Mouse (Mus musculus) testis, adult 2 months (tissue): ENCODE results near the gene Adamts12.

Experiments
- CTCF ChIP-seq: fragments of 200-500 bp; IDR thresholded peaks from 2 replicates; pipeline ENCODE4 v1.5.1; 2012; ENCODE audit warnings: low read depth, mild to moderate bottlenecking, inconsistent platforms, low read length, moderate library complexity; ENCODE audit not compliant: control insufficient read depth, insufficient read depth, insufficient replicate concordance
- POLR2A ChIP-seq: fragments of 200-500 bp; IDR thresholded peaks from 2 replicates; pipeline ENCODE4 v1.6.1; 2012; ENCODE audit warnings: low read depth, mild to moderate bottlenecking, inconsistent platforms, low read length, moderate library complexity; ENCODE audit not compliant: control insufficient read depth

DNA sequence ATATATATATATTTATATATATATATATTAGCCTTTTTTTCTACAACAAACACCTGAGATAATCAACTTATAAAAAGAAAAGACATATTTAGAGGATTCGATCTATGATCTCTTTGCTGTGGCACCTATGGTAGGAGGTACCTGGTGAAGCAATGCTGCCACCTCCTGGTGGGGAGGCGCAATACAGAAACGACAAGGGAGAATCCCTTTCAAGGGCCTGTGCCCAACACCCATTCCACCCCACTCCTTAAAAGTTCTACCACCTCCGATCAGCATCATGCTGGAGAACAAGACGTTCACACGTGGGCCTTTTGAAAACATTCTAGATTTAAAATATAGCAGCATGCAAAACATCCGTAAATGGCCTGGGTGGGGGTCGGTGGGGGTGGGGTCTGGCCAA lies 255.9 kb downstream of the Adamts12 start:
- TF ChIP-seq CTCF, result peak; percentile 80; the same call in 1 of the 2 replicates
- TF ChIP-seq POLR2A, result no peak
